Mouse (Mus musculus) forebrain, embryonic 14.5 days (tissue): Measurements from ENCODE around the gene Strn3. TPM values are rescaled to one million over a fixed set of nuclear protein-coding genes. Genes with fewer than 3 reads are reported as not detected.

Experiments used
- ATAC-seq: fragments of 200-750 bp; cut with Nextera tagmentation; 2 replicates; pipeline ENCODE4 v1.8.0; 2017; ENCODE audit warnings: mild to moderate bottlenecking, moderate library complexity
- DNase-seq: peaks from one replicate; pipeline ENCODE4 v3.0.0-alpha.2; 2015; ENCODE audit warnings: low spot score
- H3K27ac ChIP-seq: fragments of 300-500 bp; sonication (generic); 2 replicates; pipeline ENCODE4 v1.5.1; 2014; ENCODE audit warnings: low read depth, mild to moderate bottlenecking, control low read depth, low read length, moderate library complexity
- H3K27me3 ChIP-seq: fragments of 300-500 bp; sonication (generic); replicated peaks from 2 replicates; pipeline ENCODE4 v1.6.1; 2014; ENCODE audit warnings: low read length, control low read depth, mixed read lengths; ENCODE audit not compliant: control insufficient read depth, insufficient read depth
- H3K36me3 ChIP-seq: fragments of 300-500 bp; sonication (generic); 2 replicates; pipeline ENCODE4 v1.6.1; 2014; ENCODE audit warnings: low read length, control low read depth; ENCODE audit not compliant: control insufficient read depth, insufficient read depth
- H3K4me1 ChIP-seq: fragments of 300-500 bp; sonication (generic); 2 replicates; pipeline ENCODE4 v1.6.1; 2014; ENCODE audit warnings: antibody characterized with exemption, low read length, control low read depth; ENCODE audit not compliant: control insufficient read depth, insufficient read depth
- H3K4me2 ChIP-seq: fragments of 300-500 bp; sonication (generic); 2 replicates; pipeline ENCODE4 v1.6.1; 2014; ENCODE audit warnings: mild to moderate bottlenecking, control low read depth, low read length
- H3K4me3 ChIP-seq: fragments of 300-500 bp; sonication (generic); 2 replicates; pipeline ENCODE4 v1.5.1; 2014; ENCODE audit warnings: low read depth, low read length, control low read depth
- H3K9ac ChIP-seq: fragments of 300-500 bp; sonication (generic); 2 replicates; pipeline ENCODE4 v1.6.1; 2014; ENCODE audit warnings: mild to moderate bottlenecking, low read length, control low read depth, moderate library complexity
- H3K9me3 ChIP-seq: fragments of 300-500 bp; sonication (generic); replicated peaks from 2 replicates; pipeline ENCODE4 v1.6.1; 2016; ENCODE audit warnings: low read length, control low read depth, mixed read lengths; ENCODE audit not compliant: control insufficient read depth
- WGBS: fragments of 180-500 bp; shearing (Covaris S2); extraction: QIAGEN DNeasy Blood & Tissue Kit; methylation state at CpG from one replicate; pipeline ENCODE4 v1.1.7; 2014; 5-methylcytosine and 5-hydroxymethylcytosine counted together
- polyA plus RNA-seq: library from polyadenylated mRNA; unstranded; fragments of >200 nt; fragmentation: Nextera tagmentation; extraction: Ambion mirVana; gene quantifications from 2 replicates; pipeline ENCODE4 v1.2.1, GENCODE M21; 2014

Strn3 gene
- polyA plus RNA-seq, 1 experiment from 2014 or later = 46.9 TPM

DNA sequence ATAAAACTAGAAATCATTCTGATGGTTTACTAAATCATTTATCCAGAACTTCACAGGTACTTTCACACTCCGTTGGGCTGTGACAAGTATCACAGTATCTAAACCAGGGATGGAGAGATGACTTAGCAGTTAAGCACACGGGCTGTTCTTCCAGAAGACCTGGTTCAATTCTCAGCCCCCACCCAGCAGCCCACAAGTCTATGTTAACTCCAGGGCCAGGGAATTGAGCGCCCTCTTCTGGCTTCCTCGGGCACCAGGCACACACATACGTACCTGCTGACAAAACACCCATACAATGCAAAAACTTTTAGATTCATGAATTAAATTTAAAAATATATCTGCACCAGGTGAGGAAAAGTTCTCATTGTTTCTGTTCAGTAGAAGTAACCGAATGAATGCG, 121.8 kb downstream of the Strn3 start:
- Histone ChIP-seq H3K9me3 (no peaks in the 10 kb centered on the region), H3K9ac (no peak overlapping the region), H3K4me3 (no peak overlapping the region), H3K4me1 (no peaks in the 10 kb centered on the region), H3K4me2 (no peak overlapping the region), H3K27me3 (no peaks in the 10 kb centered on the region), H3K36me3 (no peaks in the 10 kb centered on the region), H3K27ac (no peak overlapping the region)
- no peak for DNase-seq
- ATAC-seq = no peak
- WGBS = 67% methylated on average over 7 of the region's 7 CpGs

DNA sequence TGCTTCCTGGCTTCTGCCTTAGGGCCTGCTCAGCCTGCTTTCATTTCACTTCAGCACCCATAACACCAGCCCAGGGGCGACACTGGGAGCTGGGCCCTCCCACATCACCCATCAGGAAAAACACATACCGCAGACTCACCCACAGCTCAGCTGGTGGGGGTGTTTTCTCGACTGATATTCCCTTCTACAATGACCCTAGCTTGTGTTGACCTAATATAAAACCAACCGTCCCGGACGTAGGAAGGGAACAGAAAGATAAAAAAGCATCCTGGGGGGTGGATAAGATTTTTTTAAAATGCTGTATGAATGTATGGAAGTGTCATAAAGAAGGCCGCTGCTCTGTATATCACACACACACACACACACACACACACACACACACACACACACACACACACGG, 122.2 kb downstream of the Strn3 start:
- no peaks in the 10 kb centered on the region for H3K27me3 ChIP-seq
- no peak overlapping the region for H3K27ac ChIP-seq
- H3K9ac ChIP-seq = no peak overlapping the region
- no peaks in the 10 kb centered on the region for H3K9me3 ChIP-seq
- H3K4me2 ChIP-seq = no peak overlapping the region
- no peaks in the 10 kb centered on the region for H3K36me3 ChIP-seq
- H3K4me1 ChIP-seq = no peaks in the 10 kb centered on the region
- no peak overlapping the region for H3K4me3 ChIP-seq
- 88% methylated on average over 8 of the region's 8 CpGs for WGBS
- DNase-seq (no peak), ATAC-seq (no peak)

DNA sequence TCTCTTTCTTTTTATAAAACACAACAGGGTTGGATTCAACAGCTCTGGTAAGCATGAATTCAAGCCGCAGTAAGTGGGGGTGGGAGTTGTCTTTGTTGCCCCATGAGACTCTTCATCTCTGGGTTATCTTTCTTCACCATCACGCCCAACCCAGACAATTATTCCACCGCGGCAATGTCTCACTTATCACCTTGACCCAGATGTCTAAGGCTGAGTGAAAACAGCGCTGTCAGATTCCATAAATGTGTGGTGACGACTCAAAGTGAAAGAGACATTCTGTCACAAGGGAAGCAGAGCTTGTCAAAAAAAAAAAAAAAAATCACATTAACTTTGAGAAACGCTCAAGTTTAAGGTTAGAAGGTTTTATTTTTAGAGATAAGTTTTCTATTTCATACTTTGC, 124.5 kb downstream of the Strn3 start:
- Histone ChIP-seq H3K4me3 (no peak overlapping the region), H3K9me3 (no peaks in the 10 kb centered on the region), H3K4me1 (no peaks in the 10 kb centered on the region), H3K27me3 (no peaks in the 10 kb centered on the region), H3K4me2 (no peak overlapping the region), H3K9ac (no peak overlapping the region), H3K27ac (no peak overlapping the region), H3K36me3 (no peaks in the 10 kb centered on the region)
- no peak for DNase-seq
- WGBS = 93% methylated on average over 7 of the region's 7 CpGs
- no peak for ATAC-seq

DNA sequence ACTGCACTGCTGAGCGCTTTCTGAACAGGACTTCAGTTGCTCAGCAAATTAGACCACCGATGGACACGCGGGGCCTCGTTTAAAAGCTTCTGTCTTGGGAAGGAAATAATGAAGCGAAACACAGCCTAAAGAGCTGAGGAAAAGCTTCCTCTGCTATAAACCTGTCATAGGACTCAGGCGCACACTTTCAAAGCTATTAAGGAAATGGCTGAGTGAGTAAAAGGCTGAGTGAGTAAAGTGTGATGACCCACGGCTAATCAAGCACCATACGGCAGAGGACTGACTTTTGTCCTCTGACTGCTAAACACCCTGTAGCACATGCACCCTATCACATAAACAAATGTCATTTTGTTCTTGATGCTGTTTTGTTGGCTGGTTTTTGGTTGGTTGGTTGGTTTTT, 130.3 kb downstream of the Strn3 start:
- ATAC-seq (no peak), DNase-seq (no peak)
- H3K9me3 ChIP-seq = no peaks in the 10 kb centered on the region
- no peak overlapping the region for H3K9ac ChIP-seq
- WGBS = 79% methylated on average over 9 of the region's 9 CpGs
- H3K27ac ChIP-seq = no peak overlapping the region
- no peak overlapping the region for H3K4me3 ChIP-seq
- H3K27me3 ChIP-seq = no peaks in the 10 kb centered on the region
- H3K4me1 ChIP-seq = no peaks in the 10 kb centered on the region
- H3K4me2 ChIP-seq = no peak overlapping the region
- no peaks in the 10 kb centered on the region for H3K36me3 ChIP-seq

Other genes with a start within 250 kb of the Strn3 start
- 6.2 and 8.2 TPM in 2 replicates for gene Coch, start 98.6 kb downstream of the Strn3 start, polyA plus RNA-seq
- 44.3 and 51.6 TPM in 2 replicates for gene Ap4s1, start 864 bp downstream of the Strn3 start, polyA plus RNA-seq
- gene Hectd1, start 137.6 kb upstream of the Strn3 start, polyA plus RNA-seq = 31.1 and 37.1 TPM in 2 replicates